Mouse (Mus musculus): ENCODE data around the gene Kap. TPM values are rescaled to one million over a fixed set of nuclear protein-coding genes. Genes with fewer than 3 reads are reported as not detected.
"Not testable (repeated sequence)": the region's sequence is repeated elsewhere in the genome, so short reads cannot be mapped to it uniquely, and the experiment has no call there.

Gene Kap
- not detected for total RNA-seq (2021)
- long read RNA-seq, experiment 1: 0 reads
- long read RNA-seq, experiment 2: 0 reads

DNA sequence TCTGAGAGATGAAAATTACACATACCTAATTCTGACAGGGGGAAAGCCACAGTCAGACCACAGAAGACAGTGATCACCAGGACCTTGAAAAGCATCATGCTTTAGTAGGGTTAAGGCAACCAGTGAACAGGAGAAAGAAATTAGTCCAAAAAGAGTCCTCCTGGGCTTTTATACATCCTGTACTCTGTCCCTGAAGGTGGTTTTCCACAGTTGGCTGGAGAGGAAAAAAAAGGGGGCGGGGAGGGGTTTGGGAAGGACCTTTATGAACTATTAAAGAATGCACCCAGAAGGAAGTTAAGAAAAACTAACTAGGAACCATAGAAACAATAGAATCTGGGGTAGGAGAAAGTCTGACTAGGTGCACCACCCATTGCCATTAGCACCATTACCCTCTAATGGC, at the start of gene Kap:
TSS of gene Kap (minus strand) at position 237 of the 400 bp plus-strand sequence.
- no peak for DNase-seq

DNA sequence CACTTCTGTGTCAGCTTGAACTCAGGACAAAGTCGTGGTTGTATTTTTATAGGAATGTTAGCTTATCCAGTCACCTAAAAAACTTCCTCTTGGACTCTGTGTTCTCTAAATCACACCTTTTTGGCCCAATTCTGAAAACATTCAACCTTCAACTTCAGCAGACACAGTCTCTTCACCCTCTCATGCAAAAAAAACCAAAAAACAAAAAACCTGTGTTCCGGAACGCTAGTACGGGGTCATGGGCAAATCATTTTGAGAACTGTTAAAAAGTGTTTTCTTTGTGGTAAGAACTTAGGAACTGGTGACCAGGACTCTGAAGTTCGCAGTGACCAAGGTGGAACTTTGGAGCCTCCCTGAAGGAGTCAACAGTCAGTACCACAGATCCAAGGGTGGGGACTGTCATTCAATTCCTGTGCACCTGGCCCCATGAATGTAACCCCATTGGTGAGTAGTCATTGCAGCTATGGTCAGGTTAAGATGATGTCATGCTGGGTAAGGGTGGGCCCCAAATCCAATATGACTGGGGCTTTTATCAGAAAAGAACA, 32.4 kb upstream of the Kap start:
- no peak for DNase-seq

DNA sequence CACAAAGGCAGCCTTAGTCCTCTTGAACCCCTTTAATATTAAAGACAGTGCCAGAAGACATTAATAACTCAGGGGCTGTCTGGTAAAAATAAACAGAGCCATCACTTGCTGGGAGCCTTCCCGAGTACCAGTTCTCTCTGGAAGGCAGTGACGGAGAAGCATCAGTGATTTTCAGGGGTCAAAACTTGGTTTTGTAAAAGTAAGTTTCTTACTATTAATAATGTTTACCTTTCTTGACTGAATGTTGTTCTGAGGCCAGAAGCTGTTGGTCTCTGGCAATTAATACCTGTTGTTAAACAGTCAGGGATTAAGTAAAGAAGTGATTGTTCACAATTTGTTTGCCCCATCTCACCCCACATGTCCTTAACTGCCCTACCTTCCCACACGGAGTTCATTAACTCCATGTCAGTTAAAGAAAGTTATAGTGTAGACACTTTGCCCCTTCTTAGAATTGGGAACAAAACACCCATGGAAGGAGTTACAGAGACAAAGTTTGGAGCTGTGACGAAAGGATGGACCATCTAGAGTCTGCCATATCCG, 30.0 kb upstream of the Kap start:
- no peak for DNase-seq

DNA sequence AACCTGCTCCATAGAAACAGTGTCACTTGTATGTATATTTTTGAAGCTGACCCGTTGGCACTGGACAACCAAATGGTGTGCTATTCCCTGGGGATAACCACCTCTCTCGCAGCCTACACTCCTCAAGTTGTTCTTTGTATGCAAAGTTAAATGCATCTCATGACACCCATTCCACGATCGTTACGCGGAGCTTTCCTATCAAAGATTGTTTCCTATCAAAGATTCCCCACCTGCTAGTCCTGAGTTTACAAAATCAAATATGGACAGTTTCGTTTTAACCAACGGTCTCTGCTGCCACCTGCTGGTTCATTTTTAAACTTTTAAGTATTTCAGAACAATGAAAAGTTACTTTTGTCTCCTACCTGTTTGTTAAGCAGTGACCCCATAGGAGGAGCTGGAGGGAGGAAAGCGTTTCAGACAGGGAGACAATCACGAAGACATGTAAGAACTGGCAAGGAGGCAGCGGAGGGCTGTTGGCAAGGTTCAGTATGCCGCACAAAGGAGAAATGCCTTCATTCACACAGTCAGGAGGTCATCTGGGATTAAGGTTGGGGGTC, 22.4 kb upstream of the Kap start:
- DNase-seq: peak; percentile 22 to 69

DNA sequence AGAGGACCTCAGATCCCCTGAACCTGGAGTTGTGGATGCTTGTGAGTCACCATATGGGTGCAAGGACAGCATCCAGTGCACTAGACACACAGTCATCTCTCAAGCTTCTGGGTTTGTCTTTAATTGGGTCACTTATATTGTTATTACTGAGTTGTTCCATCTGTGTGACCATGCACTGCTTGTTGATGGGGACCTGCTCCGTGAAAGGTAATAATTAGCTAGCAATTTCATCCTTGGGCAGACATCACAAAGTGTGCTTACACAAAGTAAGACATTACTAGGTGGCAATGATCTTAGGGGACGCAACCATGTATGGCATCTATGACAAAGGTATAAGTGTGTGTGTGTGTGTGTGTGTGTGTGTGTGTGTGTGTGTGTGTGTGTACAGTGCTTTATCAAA, 19.1 kb upstream of the Kap start:
- no peak for DNase-seq

DNA sequence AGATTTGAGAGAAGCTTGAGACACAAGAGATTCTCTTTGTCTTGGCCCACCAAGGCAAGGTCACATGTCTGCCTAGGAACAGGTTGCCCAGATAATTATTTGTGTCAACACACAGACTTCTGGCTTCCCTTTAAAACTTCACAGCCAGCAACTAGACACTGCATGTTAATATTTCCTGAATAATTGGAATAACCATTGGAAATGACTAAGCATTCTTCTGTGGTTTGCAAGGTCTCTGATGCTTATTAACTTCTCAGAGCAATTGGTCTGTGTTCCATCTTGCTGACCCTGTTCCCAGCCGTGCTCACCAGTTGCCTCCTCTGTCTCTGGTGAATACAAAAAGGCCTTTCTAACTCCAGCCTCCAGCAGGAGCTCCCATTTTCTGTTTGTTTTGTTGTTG, 17.6 kb upstream of the Kap start:
- no peak for DNase-seq

DNA sequence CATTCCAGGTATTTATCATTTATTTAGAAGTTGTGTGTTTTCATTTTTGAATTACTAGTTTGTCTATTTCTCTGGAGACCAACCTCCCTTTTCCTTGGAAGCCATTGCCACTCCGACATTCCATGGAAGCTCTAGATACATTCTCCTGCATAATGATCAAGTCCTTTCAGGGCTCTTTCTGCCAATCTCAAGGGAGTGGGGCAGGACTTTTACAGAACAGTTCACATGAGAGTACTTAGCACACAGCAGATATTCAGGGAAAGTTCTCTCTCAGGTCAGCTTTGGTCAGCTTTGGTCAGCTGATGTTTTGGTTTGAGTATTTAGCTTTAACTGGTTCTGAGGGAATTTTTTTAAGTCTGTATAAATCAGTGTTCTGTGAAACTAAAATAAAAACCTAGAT, 14.8 kb upstream of the Kap start:
- no peak for DNase-seq

DNA sequence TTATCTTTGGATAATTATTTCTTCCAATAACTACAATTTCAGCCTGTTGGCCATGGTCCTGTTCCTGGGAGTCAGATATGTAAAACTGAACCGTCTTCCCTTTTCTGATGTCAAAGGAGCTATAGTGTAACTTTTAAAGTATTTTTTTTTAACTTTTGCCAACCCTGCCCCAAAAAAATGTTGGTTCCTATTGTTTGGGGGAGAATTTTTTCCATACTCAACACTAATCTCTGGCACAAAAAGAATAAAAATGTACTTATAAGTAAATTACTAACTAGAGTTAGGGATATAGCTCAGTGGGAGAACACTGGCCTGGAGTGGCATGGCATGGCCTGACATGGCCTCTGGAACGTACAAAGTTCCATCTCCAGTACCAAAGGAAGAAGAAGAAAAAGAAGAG, 2.3 kb upstream of the Kap start:
- DNase-seq: no peak

DNA sequence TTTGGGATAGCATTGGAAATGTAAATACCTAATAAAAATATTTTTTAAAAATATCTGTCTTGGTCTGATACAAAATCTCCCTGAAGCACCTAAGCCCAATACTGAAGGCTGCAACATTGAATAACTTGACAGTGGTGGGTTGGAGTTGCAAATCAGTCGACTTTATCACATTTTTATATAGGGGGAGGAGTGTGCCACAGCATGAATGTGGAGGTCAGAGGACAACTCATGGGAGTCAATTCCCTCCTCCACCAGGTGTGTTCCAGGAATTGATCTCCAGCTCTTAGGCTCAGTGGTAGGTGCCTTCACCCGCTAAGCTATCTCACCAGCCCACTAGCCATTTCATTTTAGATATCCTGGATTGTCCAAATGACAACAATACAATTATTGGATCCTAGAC, 4.2 kb downstream of the Kap start:
- DNase-seq: no peak

DNA sequence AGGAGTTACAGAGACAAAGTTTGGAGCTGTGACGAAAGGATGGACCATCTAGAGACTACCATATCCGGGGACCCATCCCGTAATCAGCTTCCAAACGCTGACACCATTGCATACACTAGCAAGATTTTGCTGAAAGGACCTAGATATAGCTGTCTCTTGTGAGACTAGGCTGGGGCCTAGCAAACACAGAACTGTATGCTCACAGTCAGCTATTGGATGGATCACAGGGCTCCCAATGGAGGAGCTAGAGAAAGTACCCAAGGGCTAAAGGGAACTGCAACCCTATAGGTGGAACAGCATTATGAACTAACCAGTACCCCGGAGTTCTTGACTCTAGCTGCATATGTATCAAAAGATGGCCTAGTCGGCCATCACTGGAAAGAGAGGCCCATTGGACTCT, 4.7 kb downstream of the Kap start:
- not testable (repeated sequence) for DNase-seq

DNA sequence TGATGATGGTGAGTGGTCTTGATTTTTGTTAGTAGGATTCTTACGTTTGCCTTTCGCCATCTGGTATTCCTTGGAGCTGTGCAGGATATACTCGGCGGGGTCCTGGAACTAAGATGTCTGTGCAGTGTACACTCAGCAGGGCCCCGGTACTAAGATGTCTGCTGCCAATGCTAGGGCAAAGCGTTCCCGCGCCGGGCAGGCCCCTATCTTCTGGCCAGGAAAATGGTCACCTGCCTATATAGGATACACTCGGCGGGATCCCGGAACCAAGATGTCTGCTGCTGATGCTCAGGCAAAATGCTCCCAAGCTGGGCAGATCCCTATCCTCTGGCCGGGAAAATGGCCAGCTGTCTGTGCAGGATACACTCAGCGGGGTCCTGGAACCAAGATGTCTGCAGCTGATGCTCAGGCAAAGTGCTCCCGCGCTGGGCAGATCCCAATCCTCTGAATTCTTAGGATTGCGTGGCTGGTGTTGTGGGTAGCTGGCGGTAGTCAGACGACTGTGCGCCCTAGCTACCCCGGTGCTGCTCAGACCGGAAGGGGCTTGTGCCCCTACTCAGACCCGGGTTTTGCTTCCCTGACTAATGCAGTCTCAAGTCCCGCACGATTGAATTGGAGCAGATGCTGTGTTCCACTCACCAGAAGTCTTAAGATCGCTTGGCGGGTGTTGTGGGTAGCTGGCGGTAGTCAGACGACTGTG, 15.1 kb downstream of the Kap start:
- DNase-seq: not testable (repeated sequence)

DNA sequence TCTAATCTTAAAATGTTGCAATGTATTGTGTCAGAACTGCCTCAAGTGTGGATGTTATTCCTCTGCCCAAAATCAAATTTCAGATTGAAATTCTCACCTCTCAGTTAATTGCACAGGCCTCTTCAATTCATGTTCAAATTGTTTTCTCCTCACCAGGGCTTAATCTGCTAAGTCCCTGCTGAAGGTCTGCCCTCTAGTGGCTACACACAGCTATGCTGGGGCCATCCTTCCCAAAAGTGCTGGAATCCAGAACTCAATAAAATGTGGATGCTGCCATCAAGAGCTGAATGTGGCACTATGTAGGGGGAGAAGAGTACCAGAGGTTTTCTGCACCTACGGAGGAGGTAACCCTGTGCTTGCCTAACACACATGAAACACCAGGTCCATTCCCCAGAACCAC, 41.2 kb downstream of the Kap start:
- peak; percentile 2 to 5 for DNase-seq

Other genes with a start within 250 kb of the Kap start
- gene Etv6, start 181.9 kb upstream of the Kap start, total RNA-seq (2021): 10 to 100 TPM; 11.3 to 12.1 TPM